Mouse (Mus musculus): ENCODE data around the gene Rfwd3. TPM values are rescaled to one million over a fixed set of nuclear protein-coding genes. Genes with fewer than 3 reads are reported as not detected.

Rfwd3 gene
- polyA plus RNA-seq (2012; fragmentation: generic; extraction: Trizol), result 10 to 100 TPM in 1 of 2 experiments, 1 to 10 TPM in 1; 2.8 to 12.8 TPM

DNA sequence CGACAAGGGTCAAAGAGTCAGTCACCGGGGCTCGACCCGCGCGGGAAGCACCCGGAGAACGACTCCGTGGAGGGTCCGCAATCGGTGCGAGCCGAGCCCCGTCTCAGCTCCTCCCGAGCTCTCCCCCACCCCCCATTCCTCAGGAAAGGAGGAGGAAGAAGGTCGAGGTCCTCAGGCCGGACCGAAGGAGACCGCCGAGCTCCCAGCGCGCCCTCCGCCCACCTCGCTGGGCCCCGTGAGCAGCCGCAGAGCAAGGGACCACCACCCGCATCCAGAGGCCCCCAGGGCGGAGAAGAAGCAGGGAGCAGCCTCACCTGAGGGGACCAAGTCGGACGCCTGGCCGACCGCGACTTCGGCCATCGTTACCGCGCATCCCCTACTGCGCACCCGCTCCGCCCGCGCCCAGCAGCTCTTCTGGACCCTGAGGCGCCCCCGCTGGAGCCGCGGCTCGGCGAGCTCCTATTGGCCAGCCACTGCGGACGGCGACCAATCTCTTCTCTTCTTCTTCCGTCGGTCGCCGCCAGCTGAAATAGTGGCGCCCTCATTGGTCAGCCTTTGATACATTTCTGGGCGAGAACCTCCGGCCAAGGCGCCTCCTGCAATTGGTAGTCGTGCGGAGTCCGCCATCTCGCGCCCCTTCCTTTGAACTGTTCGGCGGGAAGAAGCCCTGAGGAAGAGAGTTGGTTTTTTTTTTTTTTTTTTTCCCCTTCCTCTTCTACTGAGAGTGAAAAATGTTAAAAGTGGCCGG is at the start of gene Rfwd3:
TSS of gene Rfwd3 (minus strand) at position 402 of the 748 bp plus-strand sequence.

DNA sequence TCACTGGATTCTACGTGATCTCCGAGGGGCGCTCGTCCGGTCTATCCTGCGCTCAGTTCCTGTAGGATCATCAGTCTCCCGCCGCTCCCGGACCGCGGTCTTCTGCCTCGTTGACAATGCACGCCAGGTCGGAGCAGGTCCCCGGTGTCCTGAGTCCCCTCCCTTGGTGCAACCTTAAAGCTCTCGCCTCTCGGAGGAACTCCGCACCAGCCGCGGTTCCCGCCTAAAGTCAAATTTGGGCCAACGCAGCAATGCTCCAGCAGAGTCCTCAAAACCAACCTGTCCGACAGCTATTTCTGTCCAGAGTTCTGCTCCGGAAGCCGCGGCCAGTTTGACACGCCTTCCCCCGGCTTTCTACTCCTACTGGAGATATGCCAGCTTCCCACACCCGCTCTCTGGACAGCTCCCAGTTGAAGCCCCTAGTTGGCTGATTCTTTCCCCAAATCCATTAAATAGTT is 37.9 kb upstream of the Rfwd3 start, which contains the start of gene Mlkl:
TSS of gene Mlkl (minus strand) at position 288 of the 458 bp plus-strand sequence.

DNA sequence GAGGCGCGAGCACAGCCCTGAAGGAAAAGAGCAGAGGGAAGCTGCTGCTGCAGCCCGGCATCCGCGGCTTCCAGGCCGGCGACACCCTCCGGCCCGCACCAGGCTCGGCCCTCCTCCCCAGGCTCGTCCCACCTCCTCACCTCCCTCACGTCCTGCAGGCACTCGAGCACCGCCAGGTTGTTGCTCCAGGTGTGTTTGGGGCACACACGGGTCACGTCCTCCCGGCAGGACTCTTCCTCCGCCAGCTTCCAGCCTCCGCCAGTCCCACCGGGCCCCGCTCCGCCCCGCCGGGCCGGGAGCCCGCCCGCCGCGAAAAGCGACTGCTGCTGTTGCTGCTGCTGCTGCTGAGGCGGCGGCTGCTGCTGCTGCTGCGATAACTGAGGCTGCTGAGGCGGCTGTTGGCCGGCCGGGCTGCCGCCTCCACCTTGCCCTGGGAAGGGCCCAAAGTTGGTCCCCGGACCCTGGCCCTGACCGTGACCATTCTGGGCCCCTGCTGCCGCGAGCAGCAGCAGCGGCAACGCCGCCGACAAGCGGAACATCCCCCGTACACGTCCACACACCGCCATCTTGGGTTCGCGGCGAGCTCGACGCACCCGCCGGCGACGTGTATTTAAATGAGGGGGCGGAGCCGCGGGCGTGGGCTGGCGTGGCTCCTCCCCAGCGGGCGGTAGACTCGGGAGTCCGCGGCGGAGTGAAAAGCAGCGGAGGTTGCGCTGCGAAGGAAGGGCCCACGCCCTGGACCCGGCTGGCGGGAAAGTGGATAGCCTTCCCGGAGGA is 41.2 kb downstream of the Rfwd3 start, which contains the start of gene Glg1:
TSS of gene Glg1 (minus strand) at position 586 of the 777 bp plus-strand sequence.

Other genes starting within 250 kb of the Rfwd3 start
- gene Exosc6, start 243.9 kb downstream of the Rfwd3 start, polyA plus RNA-seq (2012; fragmentation: generic; extraction: Trizol), result 10 to 100 TPM in 1 of 2 experiments, not detected in 1; 19.3 TPM
- gene Clec18a, start 207.8 kb downstream of the Rfwd3 start, polyA plus RNA-seq (2012; fragmentation: generic; extraction: Trizol), result under 1 TPM in 1 of 2 experiments, not detected in 1; 0.02 TPM
- 1 to 10 TPM in 1 of 2 experiments, under 1 TPM in 1; 0.19 to 2.5 TPM for gene Pdpr, start 205.6 kb downstream of the Rfwd3 start, polyA plus RNA-seq (2012; fragmentation: generic; extraction: Trizol)
- 10 to 100 TPM; 12.2 to 66.3 TPM for gene Glg1, start 41.0 kb downstream of the Rfwd3 start, polyA plus RNA-seq (2012; fragmentation: generic; extraction: Trizol)
- gene Mlkl, start 38.0 kb upstream of the Rfwd3 start, polyA plus RNA-seq (2012; fragmentation: generic; extraction: Trizol), result 1 to 10 TPM; 5.0 to 5.2 TPM
- gene Fa2h, start 93.6 kb upstream of the Rfwd3 start, polyA plus RNA-seq (2012; fragmentation: generic; extraction: Trizol), result under 1 TPM in 1 of 2 experiments, not detected in 1; 0.04 TPM
- 1 to 10 TPM; 2.0 to 6.7 TPM for gene Wdr59, start 221.9 kb upstream of the Rfwd3 start, polyA plus RNA-seq (2012; fragmentation: generic; extraction: Trizol)
- 10 to 100 TPM; 31.6 to 39.4 TPM for gene Znrf1, start 235.9 kb upstream of the Rfwd3 start, polyA plus RNA-seq (2012; fragmentation: generic; extraction: Trizol)